Mouse (Mus musculus) frontal cortex, adult 2 months (tissue): ENCODE measurements around the gene Arhgdia. TPM values are rescaled to one million over a fixed set of nuclear protein-coding genes. Genes with fewer than 3 reads are reported as not detected.

ENCODE experiments used
- DNase-seq, 2 experiments: peaks; one replicate each; pipeline ENCODE4 v3.0.0; 2022; ENCODE audit warnings: low spot score in 1 of 2; ENCODE audit errors: extremely low spot score in 1 of 2
- polyA plus RNA-seq: library from polyadenylated mRNA; depleted of rRNA; stranded (reverse); fragments of >200 nt; gene quantifications from 2 replicates; pipeline ENCODE4 v1.2.3, GENCODE M21; 2012; rRNA removed

The Arhgdia gene
- polyA plus RNA-seq, 1 experiment, result 408 TPM

GRCm38 (mm10) chr11:120528903-120529302, 52.5 kb downstream of the Arhgdia start:
- no peak for DNase-seq

Other genes starting within 250 kb of the Arhgdia start
- gene Actg1, start 233.1 kb downstream of the Arhgdia start, polyA plus RNA-seq, result 1,138 and 1,210 TPM in 2 replicates
- gene Fscn2, start 220.1 kb downstream of the Arhgdia start, polyA plus RNA-seq, result 0.67 and 0.82 TPM in 2 replicates
- gene Faap100, start 202.9 kb downstream of the Arhgdia start, polyA plus RNA-seq, result 27.6 and 27.8 TPM in 2 replicates
- 52.9 and 60.2 TPM in 2 replicates for gene Nploc4, start 143.9 kb downstream of the Arhgdia start, polyA plus RNA-seq
- 0.54 and 0.61 TPM in 2 replicates for gene Tspan10, start 139.0 kb downstream of the Arhgdia start, polyA plus RNA-seq
- gene Pde6g, start 128.1 kb downstream of the Arhgdia start, polyA plus RNA-seq, result 0.82 and 0.84 TPM in 2 replicates
- gene Oxld1, start 123.6 kb downstream of the Arhgdia start, polyA plus RNA-seq, result 14.3 and 15.4 TPM in 2 replicates
- gene Ccdc137, start 123.5 kb downstream of the Arhgdia start, polyA plus RNA-seq, result 26.5 and 29.8 TPM in 2 replicates
- 48.0 and 52.0 TPM in 2 replicates for gene Arl16, start 114.0 kb downstream of the Arhgdia start, polyA plus RNA-seq
- gene Mrpl12, start 97.0 kb downstream of the Arhgdia start, polyA plus RNA-seq, result 94.2 TPM in 2 replicates
- 30.6 and 35.8 TPM in 2 replicates for gene Slc25a10, start 89.8 kb downstream of the Arhgdia start, polyA plus RNA-seq
- gene Gcgr, start 50.9 kb downstream of the Arhgdia start, polyA plus RNA-seq, result 0.42 and 0.54 TPM in 2 replicates
- gene Mcrip1, start 31.9 kb downstream of the Arhgdia start, polyA plus RNA-seq, result 153 and 174 TPM in 2 replicates
- not detected in 2 replicates for gene Ppp1r27, start 30.5 kb downstream of the Arhgdia start, polyA plus RNA-seq
- gene P4hb, start 8.4 kb downstream of the Arhgdia start, polyA plus RNA-seq, result 103 and 109 TPM in 2 replicates
- 46.3 and 53.0 TPM in 2 replicates for gene Alyref, start 16.7 kb upstream of the Arhgdia start, polyA plus RNA-seq
- gene Anapc11, start 16.8 kb upstream of the Arhgdia start, polyA plus RNA-seq, result 143 and 170 TPM in 2 replicates
- gene Npb, start 26.9 kb upstream of the Arhgdia start, polyA plus RNA-seq, result 0.84 and 1.2 TPM in 2 replicates
- gene Pcyt2, start 36.3 kb upstream of the Arhgdia start, polyA plus RNA-seq, result 252 and 254 TPM in 2 replicates
- 99.4 and 101 TPM in 2 replicates for gene Sirt7, start 43.6 kb upstream of the Arhgdia start, polyA plus RNA-seq
- 79.9 and 84.5 TPM in 2 replicates for gene Mafg, start 52.0 kb upstream of the Arhgdia start, polyA plus RNA-seq
- gene Pycr1, start 62.1 kb upstream of the Arhgdia start, polyA plus RNA-seq, result 3.2 and 3.7 TPM in 2 replicates
- 4.7 and 5.6 TPM in 2 replicates for gene Myadml2, start 66.5 kb upstream of the Arhgdia start, polyA plus RNA-seq
- 8.4 and 8.6 TPM in 2 replicates for gene Notum, start 79.6 kb upstream of the Arhgdia start, polyA plus RNA-seq
- 45.1 and 51.8 TPM in 2 replicates for gene Aspscr1, start 91.3 kb upstream of the Arhgdia start, polyA plus RNA-seq
- 34.0 and 37.4 TPM in 2 replicates for gene Cenpx, start 132.1 kb upstream of the Arhgdia start, polyA plus RNA-seq
- gene Lrrc45, start 132.3 kb upstream of the Arhgdia start, polyA plus RNA-seq, result 111 and 130 TPM in 2 replicates
- 65.0 and 73.7 TPM in 2 replicates for gene Rac3, start 139.8 kb upstream of the Arhgdia start, polyA plus RNA-seq
- gene Dcxr, start 145.7 kb upstream of the Arhgdia start, polyA plus RNA-seq, result 24.2 and 25.6 TPM in 2 replicates
- gene Cbr2, start 150.5 kb upstream of the Arhgdia start, polyA plus RNA-seq, result 5.0 and 17.1 TPM in 2 replicates
- gene Hmga1b, start 181.2 kb upstream of the Arhgdia start, polyA plus RNA-seq, result 1.3 and 2.2 TPM in 2 replicates
- gene Rfng, start 202.6 kb upstream of the Arhgdia start, polyA plus RNA-seq, result 88.6 and 97.4 TPM in 2 replicates
- gene Gps1, start 202.6 kb upstream of the Arhgdia start, polyA plus RNA-seq, result 222 and 229 TPM in 2 replicates
- 45.1 and 45.7 TPM in 2 replicates for gene Dus1l, start 214.8 kb upstream of the Arhgdia start, polyA plus RNA-seq
- gene Fasn, start 242.9 kb upstream of the Arhgdia start, polyA plus RNA-seq, result 271 and 272 TPM in 2 replicates